ENCODE assay signal across 15 mouse cellular contexts in genomic region chr16:92997636-92998035, GRCm38 (mm10).
DNase-seq lines count a peak whose midpoint lies in the region; ATAC-seq lines count a peak whose summit lies in the region.
"Had no signal": no experiment of that assay in that cellular context is flagged by ENCODE, and none has a peak within 500 bp of the region (broad histone marks: within the 10 kb centered on the region; RNA-seq: fewer than 3 reads in every experiment).

No protein-coding gene starts in this region.

- H3K4me2 ChIP-seq in midbrain, embryonic 14.5 days (ENCODE audit: low read length), result no peak overlapping the region
- H3K4me2 ChIP-seq: embryonic facial prominence, embryonic 15.5 days had no signal

- no peak overlapping the region for H3K9ac ChIP-seq in midbrain, embryonic 14.5 days (replicated peaks; ENCODE audit: low read length)
- H3K9ac ChIP-seq: embryonic facial prominence, embryonic 15.5 days had no signal

- no peaks in the 10 kb centered on the region for H3K27me3 ChIP-seq in midbrain, embryonic 14.5 days (ENCODE audit: control insufficient read depth, insufficient read depth, low read length)
- H3K27me3 ChIP-seq: embryonic facial prominence, embryonic 15.5 days had no signal

- no peak for ATAC-seq in midbrain, embryonic 14.5 days (ENCODE audit: low FRiP score, low TSS enrichment)
- ATAC-seq: forebrain, embryonic 16.5 days had no signal

- H3K9me3 ChIP-seq in midbrain, embryonic 14.5 days (ENCODE audit: control insufficient read depth, low read length), result no peaks in the 10 kb centered on the region
- H3K9me3 ChIP-seq: embryonic facial prominence, embryonic 15.5 days had no signal

- no peak overlapping the region for H3K4me3 ChIP-seq in midbrain, embryonic 14.5 days (replicated peaks; ENCODE audit: low read depth, low read length)
- H3K4me3 ChIP-seq: embryonic facial prominence, embryonic 15.5 days had no signal

- no peaks in the 10 kb centered on the region for H3K4me1 ChIP-seq in midbrain, embryonic 14.5 days (ENCODE audit: control insufficient read depth, insufficient read depth, low read length)

- WGBS in midbrain, embryonic 14.5 days, result 88% methylated on average over 6 of the region's 6 CpGs

- peak; percentile 13 to 14 for DNase-seq in frontal cortex, postnatal 36 days (ENCODE audit: low spot score in 2 of 2)
- DNase-seq in frontal cortex, postnatal 25 days (ENCODE audit: low spot score in 2 of 2), result no peak
- peak; percentile 23 to 26 for DNase-seq in right cerebral cortex, adult 2 months (ENCODE audit: low spot score in 2 of 2)
- DNase-seq in right cerebral cortex, postnatal 14 days, result no peak
- DNase-seq in left cerebral cortex, postnatal 14 days (ENCODE audit: low spot score in 2 of 2), result peak; percentile 5 to 19
- no peak for DNase-seq in B cell, adult 2 months
- no peak for DNase-seq in heart, adult 8-10 months (ENCODE audit: low spot score)
- DNase-seq in midbrain, embryonic 14.5 days, result no peak
- DNase-seq: adrenal gland, postnatal 36 days; heart, adult 18-20 months; heart, postnatal 36 days; lung, adult 2 months had no signal

- intact Hi-C loops in left cerebral cortex, postnatal 14 days (cut with DNase I), result no loop called here

- H3K27ac ChIP-seq in midbrain, embryonic 14.5 days (replicated peaks; ENCODE audit: low read depth, low read length), result no peak overlapping the region
- H3K27ac ChIP-seq: embryonic facial prominence, embryonic 15.5 days; kidney, postnatal 0 days had no signal

- H3K36me3 ChIP-seq in midbrain, embryonic 14.5 days (ENCODE audit: control insufficient read depth, insufficient read depth, low read length), result no peaks in the 10 kb centered on the region
- H3K36me3 ChIP-seq: embryonic facial prominence, embryonic 15.5 days had no signal

Comparison
In these comparisons a context has a peak if more than half of its experiments do, and no peak if none do; other contexts are left out.
1. DNase-seq: peak in frontal cortex, postnatal 36 days (2 of 2), right cerebral cortex, adult 2 months (2 of 2) and left cerebral cortex, postnatal 14 days (2 of 2); none in frontal cortex, postnatal 25 days (0 of 2), right cerebral cortex, postnatal 14 days (single experiment), B cell, adult 2 months (0 of 2), heart, adult 8-10 months (single experiment) and midbrain, embryonic 14.5 days (single experiment).